Mouse (Mus musculus) G1E (cell line): ENCODE results near the gene Camta1.

ENCODE experiments used
- CTCF ChIP-seq: IDR thresholded peaks from 2 replicates; pipeline ENCODE4 v1.5.1; 2012; ENCODE audit warnings: low read depth, low read length, inconsistent platforms, mixed read lengths
- GATA1 ChIP-seq: IDR thresholded peaks from 2 replicates; pipeline ENCODE4 v1.6.1; 2012; ENCODE audit warnings: borderline replicate concordance, low read length, inconsistent platforms, mixed read lengths
- GATA2 ChIP-seq: IDR thresholded peaks from 2 replicates; pipeline ENCODE4 v1.6.1; 2012; ENCODE audit warnings: low read depth, low read length, inconsistent platforms, borderline replicate concordance
- POLR2AphosphoS5 ChIP-seq: IDR thresholded peaks from 2 replicates; pipeline ENCODE4 v1.6.1; 2012; ENCODE audit warnings: low read depth, low read length, inconsistent platforms; ENCODE audit not compliant: insufficient replicate concordance
- TAL1 ChIP-seq: conservative IDR thresholded peaks from 2 replicates; pipeline ENCODE4 v1.6.1; 2012; ENCODE audit warnings: low read depth, low read length, inconsistent platforms, mixed read lengths

DNA sequence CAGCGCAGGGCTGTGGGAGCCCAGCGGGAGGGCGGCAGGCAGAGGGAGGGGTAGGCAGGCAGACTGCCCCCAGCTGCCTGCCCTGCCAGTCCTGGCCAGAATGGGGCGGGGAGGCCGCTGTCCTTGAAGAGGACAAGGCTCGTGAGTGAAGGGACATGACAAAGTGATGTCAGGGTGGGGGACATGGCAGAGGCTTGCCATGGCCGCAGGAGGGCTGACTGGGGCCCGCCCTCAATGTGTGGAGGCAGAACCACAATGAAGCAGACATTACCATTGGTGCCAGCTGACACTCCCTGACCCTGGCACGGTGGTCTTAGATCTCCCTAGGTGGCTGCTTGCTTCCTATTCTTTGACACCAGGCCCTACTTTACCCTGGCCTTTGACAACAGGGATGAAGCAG lies 635.2 kb downstream of the Camta1 start:
- TF ChIP-seq CTCF, result no peak
- TF ChIP-seq TAL1, result no peak
- TF ChIP-seq GATA1, result no peak
- no peak for TF ChIP-seq GATA2
- TF ChIP-seq POLR2AphosphoS5, result no peak
